Mouse (Mus musculus) spleen, adult 18-20 months (tissue): ENCODE measurements around the gene Tcaim.
A peak's percentile ranks its signal among the peaks of the same experiment; 100 is the strongest.
"Not testable (repeated sequence)": the region's sequence is repeated elsewhere in the genome, so short reads cannot be mapped to it uniquely, and the experiment has no call there.

Experiments used
- DNase-seq, 2 experiments: peaks; one replicate each; pipeline ENCODE4 v3.0.0; 2022; ENCODE audit warnings: mixed read lengths in 2 of 2

Gene Tcaim

DNA sequence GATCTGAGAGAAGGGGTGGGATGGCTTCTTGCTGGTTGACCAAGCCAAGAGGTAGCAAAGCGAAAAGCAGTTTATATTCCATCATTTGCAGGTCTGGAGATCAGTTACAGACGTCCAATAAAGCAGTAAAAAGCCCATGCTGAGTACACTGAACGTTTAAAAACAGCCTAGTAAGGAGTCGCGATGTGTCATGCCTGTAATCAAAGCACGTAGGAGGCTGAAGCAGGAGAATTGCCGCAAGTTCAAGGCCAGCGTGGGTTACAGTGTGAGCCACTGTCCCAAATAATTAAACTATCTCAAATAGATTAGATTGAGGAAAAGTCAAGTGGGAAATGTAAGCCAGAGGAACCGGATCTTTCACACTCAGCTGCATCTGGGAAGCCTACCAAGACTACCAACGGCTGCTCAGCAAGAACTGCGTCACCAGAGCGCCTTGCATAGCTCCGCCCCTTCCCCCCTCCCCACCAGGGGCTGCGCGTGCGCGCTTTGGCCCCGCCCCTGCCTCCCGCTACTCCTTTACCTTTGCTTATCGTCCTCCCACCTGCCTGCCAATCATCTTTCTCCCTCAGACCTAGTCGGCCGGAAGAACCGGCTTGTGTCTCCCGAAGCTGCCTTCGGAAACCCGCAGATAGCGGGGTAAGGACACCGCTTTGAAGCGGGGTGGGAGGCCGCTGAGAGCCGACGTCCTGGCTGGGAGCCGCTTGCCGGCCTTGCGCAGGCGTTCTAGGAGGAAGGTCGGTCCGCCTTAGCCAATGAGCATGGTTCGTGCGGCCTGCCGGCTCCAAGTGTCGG lies at the start of gene Tcaim:
Gene Tcaim, plus strand, starts transcription at position 487 of the 792 bp plus-strand sequence.
- peak; percentile 85 to 91 for DNase-seq

DNA sequence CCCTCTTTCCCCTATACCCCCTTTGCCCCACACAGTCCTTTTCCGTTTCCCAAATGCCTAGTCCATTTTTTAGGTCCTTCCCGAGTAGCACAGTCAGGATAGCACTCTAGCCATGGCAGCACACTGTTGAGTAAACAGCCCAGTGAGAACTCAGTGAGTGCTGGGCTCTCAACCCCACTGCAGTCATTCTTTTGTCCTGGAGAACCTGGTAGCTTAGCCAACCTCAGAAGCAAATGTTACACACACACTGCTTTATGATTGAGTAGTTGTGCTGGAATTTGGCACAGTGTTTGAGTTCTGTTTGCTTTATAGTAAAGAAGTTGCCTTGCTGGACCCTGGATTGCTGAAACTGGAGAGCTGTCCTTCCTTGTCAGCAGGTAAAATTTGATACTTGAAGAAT lies 47.7 kb upstream of the Tcaim start:
- no peak for DNase-seq

DNA sequence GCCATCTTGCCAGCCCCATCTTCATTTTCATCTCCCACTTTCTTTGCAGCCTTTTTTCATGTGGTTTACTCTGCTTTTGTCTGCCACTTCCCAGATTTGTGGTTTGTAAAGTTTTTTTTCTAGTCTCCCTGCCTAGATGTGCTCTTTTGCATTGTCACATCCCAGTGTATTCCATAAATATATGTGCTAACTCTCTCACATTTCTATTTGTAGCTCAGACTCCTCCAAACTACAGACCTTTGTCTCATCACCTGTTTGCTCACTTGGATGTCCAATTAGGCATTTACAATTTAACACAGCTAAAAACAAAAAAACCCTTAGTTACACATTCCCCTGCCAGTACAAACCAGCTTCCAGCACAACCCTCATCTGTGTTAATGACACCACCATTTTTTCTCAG lies 45.2 kb upstream of the Tcaim start:
- no peak for DNase-seq

DNA sequence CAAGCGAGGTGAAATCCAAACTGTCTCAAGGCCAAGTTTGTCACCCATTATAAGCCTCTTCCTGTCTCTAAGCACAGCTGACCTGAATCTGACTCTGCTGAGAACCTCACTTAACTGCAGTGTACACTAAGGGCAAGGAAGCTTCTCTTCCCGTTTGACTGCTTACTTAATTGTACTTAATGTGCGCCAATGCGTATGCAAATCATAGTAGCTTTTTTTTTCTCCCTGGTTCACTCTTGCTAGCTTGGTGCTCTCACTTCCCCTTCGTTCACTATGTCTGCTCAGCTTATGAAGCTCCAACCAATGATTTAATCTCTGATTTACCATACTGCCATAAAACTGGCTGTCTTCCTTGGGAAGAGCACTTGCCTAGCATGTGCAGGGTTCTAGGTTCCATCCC lies 20.1 kb upstream of the Tcaim start:
- DNase-seq, result peak in 1 of 2 experiments; percentile 17

DNA sequence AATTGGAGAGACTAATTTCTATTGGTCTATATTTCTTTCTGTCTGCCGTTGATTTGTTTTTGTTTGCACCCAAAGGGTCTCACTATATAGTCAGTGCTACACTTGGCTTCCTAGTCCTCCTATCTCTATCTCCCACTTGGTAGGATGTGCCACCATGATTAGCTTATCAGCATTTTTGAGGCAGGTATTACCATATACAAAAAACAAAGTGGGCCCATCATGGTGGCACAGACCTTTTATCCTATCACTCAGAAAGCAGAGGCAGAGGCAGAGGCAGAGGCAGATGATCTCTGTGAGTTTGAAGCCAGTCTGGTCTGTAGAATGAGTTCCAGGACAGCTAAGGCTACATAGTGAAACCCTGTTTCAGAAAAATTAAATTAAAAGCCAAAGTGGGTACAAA lies 18.8 kb upstream of the Tcaim start:
- DNase-seq, result no peak

DNA sequence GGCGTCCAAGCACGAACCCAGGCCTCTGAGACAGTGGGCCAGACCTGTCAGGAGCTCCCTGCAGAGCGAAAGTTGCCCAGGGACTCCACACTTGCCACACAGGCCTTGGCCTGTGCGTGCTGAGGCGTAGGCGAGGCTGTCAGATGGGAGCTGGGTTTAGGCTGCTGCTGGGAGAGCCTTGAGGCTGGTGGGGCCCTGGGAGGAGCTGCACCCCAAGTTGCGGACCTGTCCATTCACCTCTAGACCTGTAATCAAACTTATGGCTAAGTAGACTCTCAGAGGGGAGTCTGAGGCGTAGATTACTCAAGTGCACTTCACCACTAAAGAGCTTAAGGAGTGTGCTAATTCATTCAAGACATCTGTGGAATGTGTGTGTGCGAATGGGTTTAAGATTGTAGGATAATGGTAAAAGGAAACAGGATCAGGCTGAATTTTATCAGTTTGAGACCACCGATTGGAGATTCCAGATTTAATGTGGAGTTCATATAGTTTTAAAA lies 554 bp downstream of the Tcaim start:
- DNase-seq, result no peak

DNA sequence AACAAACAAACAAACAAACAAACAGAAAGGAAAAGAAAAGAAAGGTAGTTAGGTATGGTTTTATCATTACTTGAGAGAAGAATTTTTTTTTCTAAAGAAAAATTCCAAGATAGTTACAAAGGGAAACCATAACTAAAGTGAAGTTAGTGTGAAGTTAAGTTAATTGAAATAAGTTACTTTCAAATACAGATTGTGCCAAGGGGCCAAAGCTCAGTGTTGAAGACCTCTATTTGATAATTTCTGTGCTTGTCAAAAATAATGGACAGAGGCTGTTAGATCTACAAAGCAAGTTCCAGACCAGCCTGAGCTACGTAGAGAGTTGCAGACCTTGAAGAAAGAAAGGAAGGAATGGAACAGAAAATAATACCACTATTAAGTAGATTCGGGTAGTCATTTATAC lies 1.8 kb downstream of the Tcaim start:
- DNase-seq, result no peak

DNA sequence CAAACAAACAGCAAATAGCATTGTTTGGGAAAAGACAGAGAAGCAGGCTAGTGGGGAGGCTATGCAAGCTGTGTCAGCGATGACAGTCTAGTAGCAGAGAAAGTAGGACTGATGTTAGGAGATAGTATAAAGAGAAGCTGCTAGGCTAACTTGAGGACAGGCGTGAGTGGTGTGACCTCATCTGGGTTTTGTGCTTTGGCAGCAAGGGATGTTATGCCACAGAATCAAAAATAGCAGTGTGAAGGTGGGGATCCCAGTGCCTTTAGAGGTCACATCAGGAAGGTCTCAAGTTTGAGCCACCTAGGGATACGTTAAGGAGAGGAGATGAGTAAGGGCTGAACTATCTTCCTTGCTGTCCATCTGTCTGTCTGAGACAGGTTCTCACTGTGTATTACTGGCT lies 4.9 kb downstream of the Tcaim start:
- DNase-seq, result no peak

DNA sequence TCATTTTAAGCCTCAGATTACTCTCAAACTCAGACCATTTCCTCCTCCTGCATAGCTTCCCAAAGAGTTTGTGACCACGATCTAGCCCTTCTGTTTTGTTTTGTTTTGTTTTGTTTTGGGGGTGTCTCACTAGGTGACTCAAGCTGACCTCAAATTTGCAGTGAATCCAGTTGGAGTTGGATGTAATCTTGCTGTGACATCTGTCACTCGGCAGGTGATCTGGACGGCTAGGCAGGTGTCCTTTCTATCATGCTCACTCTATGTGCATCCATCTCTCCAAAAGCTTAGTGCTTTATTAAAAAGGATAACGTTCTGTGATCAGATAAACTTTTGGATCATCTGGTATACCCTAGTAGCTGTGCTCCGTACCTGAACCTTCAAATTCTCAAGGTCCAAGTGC lies 7.0 kb downstream of the Tcaim start:
- no peak for DNase-seq

DNA sequence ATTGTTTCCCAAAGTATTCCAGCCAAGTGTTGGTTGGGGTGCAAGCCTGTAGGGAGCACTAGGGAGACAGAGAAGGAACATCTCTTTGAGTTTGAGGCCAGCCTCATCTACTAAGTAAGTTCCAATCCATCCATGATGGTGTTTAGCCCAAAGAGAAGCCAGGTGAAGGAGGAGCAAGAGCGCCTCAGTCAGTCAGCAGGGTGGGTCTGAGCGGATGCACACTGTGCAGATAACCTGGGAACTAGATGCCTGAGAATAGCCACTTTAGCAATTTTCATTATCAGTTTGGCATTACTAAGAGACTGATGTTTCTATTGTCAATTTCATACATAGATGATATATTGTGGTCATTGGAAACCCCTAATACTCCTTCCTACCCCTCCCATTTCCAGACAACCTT lies 9.4 kb downstream of the Tcaim start:
- DNase-seq, result no peak

DNA sequence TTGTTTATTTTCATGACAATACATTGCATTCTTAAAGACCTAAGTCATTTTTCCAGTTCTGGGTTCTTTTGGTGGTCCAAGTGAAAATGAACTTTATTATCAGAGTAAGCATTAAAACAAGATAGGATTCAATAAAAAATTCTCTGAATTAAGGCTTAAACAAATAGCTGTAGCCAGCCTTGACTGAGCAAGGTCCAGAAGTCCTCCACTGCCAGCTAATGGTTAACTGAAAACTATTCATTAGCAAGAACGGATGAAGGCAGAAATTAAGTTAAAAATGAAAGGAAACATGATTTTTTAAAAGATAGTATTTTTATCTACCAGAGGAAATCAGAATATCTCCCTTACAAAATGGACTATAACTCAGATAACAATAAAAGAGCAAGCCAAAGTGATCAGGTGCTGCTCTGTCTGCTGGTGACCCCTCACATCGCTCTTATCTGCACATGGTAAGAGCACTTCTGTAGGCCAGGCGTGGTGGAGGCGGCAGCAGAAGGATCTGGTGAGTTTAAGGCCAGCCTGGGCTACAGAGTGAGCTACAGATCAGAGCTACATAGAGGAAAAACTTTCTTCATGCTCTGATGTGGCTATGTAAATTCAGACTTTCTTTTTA lies 10.0 kb downstream of the Tcaim start:
- DNase-seq, result no peak

DNA sequence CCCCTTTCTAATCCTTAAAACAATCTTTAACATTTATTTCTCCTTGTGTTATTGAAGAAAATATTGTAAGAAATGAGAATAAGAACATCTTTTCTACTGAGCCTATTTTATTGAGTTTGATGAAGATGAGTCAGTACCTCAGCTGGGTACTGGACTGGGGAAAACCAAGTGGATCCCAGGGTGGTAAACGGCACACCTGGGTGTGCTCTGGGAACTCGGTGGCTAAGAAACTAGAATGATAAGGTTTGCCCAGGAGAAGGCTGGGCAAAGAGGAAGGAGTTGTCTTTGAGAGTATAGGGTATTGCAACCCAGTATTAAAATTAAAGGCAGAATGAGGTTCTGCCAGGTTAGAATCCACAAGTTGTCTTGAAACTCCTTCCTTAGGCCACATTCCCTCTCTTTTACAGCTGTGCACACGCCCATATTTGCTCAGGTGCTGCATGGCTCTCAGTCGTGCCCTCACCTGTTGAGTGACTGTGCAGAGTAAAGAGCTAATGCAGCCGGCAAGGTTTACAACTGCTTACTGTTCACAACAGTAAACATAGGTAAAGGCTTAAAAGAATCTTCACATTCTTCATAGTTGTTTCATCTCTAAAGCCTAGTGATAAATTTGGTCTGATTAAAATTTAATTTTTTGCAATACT lies 18.2 kb downstream of the Tcaim start:
- no peak for DNase-seq

DNA sequence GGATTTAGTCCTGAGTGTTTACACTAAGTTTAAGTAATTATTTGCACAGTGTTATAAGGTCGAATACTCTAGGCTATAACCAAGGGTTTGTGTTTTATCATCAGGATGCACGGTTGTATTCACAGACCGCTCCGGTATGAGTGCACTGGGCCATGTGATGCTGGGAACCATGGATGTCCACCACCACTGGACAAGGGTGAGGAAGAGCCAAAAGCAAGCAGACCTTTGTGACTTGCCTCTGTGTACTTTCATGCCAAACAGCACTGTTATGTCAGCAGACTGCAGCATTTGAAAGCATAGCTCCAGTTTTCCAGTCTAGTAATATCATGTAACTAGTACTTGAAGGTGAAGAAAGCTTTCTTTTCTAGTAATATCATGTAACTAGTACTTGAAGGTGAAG lies 21.4 kb downstream of the Tcaim start:
- DNase-seq, result no peak

DNA sequence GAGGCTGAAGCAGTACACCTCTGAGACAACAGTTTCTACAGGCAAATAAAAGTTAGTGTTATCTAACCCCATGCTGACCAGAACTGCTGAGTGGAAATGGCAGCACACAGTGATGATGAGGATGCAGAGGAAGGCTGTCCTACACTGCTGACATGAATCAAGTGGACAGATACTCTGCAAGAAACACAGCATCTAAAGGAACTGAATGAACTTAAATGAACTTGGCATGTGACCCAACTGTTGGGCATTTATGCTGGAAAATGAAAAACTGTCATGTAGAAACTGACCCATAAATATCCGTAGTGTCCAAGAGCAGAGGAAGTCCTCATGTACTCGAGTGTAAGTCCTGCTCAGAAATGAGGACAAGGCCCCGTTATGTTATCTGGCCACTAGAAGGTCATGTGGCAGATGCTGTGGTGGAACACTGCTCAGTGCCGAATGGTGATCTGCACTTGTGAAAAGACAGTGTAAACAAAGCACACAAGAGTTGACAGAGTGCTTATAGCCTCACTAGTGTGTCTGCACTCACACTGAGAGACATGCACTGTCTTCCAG lies 24.6 kb downstream of the Tcaim start:
- no peak for DNase-seq

DNA sequence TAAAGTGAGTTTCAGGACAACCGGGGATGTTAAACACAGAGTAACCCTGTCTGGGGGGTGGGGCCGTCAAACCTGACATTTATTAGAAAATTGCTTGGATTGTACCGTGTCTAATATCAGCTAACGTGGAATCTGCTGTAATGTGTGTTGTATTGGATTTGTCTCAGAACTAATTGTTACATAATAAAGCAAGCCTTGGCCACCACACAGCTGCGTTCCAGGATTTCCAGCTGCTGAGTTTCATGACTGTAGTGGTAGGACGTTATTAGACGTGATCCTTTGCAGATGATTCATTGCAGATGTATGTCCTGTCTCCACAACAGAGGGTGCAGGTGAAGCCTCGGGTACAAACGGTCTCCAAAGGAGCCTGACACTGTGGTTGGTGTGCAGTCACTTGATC lies 30.8 kb downstream of the Tcaim start:
- no peak for DNase-seq

DNA sequence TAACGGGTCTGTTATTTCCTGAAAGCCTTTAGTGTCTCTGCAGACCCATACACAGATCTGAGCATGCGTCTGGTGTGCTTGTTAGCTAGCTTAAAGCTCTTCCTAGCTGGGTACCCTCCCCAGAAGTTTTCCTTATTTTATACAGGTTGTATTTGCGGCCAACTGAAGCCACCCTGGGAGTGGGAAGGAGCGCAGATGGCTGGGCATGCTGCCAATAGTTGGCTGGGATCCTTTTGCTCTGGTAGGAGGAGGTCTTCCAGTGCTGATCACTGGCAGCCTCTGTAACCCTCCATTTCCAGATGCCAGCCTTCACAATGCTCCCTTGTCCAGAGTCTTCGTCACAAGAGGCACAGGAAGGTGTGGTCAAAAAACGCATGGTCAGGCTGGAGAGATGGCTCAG lies 31.5 kb downstream of the Tcaim start:
- DNase-seq, result no peak

DNA sequence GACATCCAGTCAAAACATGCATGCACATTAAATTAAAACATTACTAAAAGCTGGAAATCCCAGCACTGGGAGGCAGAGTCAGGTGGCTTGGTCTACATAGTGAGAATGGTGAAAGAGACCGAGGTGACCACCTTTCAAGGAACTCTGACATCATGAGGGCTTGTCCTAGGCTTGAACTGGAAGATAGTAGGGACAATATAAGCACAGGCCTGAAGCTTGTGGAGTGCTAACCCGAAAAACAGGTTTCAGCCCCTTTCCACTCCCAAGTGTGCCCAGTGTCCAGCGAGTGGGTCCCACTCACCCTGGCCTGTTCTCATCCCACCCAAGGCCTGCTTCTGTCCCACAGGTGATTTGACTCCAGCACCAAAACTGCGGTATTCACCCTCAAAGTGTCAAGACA lies 31.9 kb downstream of the Tcaim start:
- no peak for DNase-seq

DNA sequence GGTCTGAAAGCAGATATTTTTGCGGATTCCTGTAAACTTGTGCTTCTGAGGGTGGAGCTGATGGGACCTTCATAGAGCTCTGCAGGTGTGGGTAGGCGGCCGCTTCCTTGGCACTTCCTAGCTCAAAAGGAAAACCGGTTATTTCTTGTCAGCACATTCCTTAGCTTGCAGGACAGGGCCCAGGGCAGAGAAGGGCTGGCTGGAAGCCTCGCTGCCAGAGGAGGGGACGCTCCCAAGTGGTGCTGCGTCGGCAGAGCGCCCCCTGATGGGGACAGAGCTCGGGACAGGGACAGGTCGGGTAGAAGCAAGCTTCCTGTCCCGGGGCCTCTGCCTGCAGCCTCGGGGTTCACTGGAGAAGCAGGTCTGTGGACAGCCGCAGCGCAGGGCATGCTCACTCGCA lies 32.3 kb downstream of the Tcaim start:
- DNase-seq, result no peak

DNA sequence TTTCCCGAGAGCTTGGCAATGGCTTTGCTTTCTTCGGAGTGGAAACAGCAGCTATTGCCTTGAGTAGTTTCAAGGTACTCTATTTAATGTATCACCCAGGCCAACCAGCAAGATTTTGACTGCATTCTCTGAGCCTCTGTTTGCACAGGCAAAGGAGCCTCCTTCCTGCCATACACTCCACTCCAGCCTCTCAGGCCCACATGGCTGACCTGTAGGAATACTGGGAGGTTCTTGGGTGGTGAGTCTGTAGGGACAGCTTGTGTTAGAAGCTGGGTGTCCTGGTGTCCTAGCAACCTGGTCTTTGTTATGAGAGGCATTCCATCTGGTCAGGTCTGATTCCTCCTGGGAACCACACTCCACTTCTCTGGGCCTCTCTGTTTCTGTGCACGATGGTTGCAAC lies 38.4 kb downstream of the Tcaim start, which contains the start of gene Gm35549:
Gene Gm35549, minus strand, starts transcription at position 276 of the 400 bp plus-strand sequence.
- DNase-seq, result no peak

DNA sequence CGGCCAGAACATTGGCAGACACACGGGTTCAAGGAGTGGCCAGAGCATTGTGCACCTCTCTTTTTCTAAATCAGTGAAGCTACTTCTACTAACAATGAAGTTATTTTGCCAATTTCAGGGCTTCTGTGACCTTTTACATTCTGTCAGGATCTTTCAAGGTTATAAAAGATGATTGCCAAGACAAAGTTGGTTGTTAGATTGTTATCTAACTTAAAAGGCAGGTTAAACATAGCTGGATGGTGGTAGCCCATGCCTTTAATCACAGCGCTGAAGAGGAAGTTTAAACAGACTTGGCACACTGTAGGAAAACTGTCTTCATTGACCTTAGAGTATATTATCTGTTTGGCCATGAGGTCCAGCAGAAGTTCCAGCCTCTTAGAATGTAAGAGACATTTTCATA lies 40.3 kb downstream of the Tcaim start:
- DNase-seq, result no peak

DNA sequence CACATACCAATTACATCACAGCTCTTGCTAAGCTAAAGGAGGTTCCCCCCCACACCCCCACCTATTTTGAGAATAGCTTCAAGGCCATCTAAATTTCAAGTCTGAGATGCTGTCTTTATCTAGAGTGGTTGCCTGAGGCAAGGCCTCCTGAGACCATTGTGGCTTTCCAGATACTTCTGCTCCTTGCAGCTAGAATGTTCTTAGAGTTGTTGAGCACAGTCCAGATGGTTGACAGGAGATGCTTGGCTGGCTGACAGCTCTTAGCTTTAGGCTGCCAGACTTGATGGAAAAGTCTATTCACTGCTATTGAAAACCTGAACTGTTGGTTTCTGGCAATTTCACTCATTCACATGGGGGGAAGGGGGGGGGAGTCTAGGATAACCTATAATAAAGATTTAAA lies 40.8 kb downstream of the Tcaim start:
- DNase-seq, result no peak

DNA sequence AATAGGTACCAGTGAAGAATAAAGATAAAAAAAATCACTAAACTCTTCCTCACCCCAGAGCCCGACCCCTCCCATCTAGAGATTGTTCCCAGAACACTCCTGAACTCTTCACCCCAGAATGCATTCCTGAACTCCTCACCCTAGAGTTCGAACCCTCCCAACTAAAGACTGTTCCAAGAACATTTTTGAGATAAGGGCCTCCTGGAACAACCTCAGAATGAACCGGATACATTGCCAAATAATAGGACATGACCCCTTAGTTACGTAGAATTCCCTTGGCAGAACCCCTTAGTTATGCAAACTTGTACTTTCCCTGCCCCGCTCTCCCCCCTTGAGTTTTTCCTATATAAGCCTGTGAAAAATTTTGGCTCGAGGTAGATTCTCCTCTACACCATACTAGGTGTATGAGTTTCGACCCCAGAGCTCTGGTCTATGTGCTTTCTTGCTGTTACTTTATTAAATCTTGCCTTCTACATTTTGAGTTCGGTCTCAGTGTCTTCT lies 42.5 kb downstream of the Tcaim start:
- DNase-seq, result not testable (repeated sequence)

DNA sequence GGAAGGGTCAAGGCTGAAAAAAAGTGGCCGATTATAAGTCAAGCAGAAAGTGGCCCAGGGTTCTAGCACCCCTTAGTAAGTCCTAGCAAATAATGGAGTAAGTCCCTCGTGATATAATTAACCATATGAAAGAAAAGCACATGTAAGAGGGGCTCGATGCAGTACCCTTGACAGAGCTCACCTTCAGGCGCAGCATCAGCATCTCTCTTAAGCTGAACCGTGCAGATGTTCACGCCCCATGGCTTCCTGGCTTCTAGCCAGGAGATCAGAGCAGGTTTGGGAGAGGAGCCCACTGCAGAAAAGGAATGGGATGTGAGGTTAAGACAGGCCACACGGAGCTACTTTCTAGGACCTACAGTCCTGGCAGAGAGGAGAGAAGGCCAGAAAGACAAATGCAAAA lies 49.2 kb downstream of the Tcaim start:
- no peak for DNase-seq
